Mouse (Mus musculus): ENCODE results near the gene Cpa1.

GRCm38 (mm10) chr6:30604342-30604867 lies 34.6 kb upstream of the Cpa1 start:
- TF ChIP-seq CTCF (IDR thresholded peaks at IDR 0.05; ENCODE audit: borderline replicate concordance, control insufficient read depth, extremely low read depth, insufficient read depth, low read length, poor library complexity) (no peak), POLR2A (IDR thresholded peaks at IDR 0.05; ENCODE audit: control insufficient read depth, extremely low read depth, insufficient read depth, low read length, poor library complexity) (no peak)

Data from thymus, adult 2 months (tissue).